8 mouse cellular contexts compared by ENCODE assay signal in genomic region chr6:145864171-145864570, GRCm38 (mm10). TPM values are rescaled to one million over a fixed set of nuclear protein-coding genes. Genes with fewer than 3 reads are reported as not detected.
A peak's percentile ranks its signal among the peaks of the same experiment; 100 is the strongest.
DNase-seq lines count a peak whose midpoint lies in the region; ATAC-seq lines count a peak whose summit lies in the region.

No protein-coding gene starts in this region.

- 2% methylated on average over 8 of the region's 8 CpGs for WGBS in neural tube, embryonic 11.5 days
- whole genome bisulfite sequencing in limb, embryonic 11.5 days: 3% methylated on average over 8 of the region's 8 CpGs
- 4% methylated on average over 8 of the region's 8 CpGs for WGBS in stomach, embryonic 14.5 days

- no peak overlapping the region; the same call in 1 of the 2 replicates for H3K9ac ChIP-seq in neural tube, embryonic 11.5 days (ENCODE audit: low read length)
- no peak overlapping the region for H3K9ac ChIP-seq in limb, embryonic 11.5 days (ENCODE audit: low read length)
- no peak overlapping the region for H3K9ac ChIP-seq in stomach, embryonic 14.5 days (replicated peaks; ENCODE audit: low read depth, low read length)

- H3K4me2 ChIP-seq in neural tube, embryonic 11.5 days (ENCODE audit: low read depth): peak overlapping the region; percentile 98
- peak overlapping the region; percentile 96; the same call in 1 of the 2 replicates for H3K4me2 ChIP-seq in limb, embryonic 11.5 days (ENCODE audit: low read depth, severe bottlenecking)
- peak overlapping the region; percentile 99 for H3K4me2 ChIP-seq in stomach, embryonic 14.5 days (replicated peaks; ENCODE audit: low read depth, low read length)

- peak overlapping the region; percentile 53 for H3K4me3 ChIP-seq in neural tube, embryonic 11.5 days (ENCODE audit: low read depth, low read length)
- H3K4me3 ChIP-seq in limb, embryonic 11.5 days (ENCODE audit: low read depth, low read length): no peak overlapping the region
- peak overlapping the region; percentile 61 for H3K4me3 ChIP-seq in stomach, embryonic 14.5 days (ENCODE audit: low read depth, low read length)

- no peaks in the 10 kb centered on the region for H3K36me3 ChIP-seq in neural tube, embryonic 11.5 days (ENCODE audit: control insufficient read depth, insufficient read depth, low read length)
- H3K36me3 ChIP-seq in limb, embryonic 11.5 days (ENCODE audit: control insufficient read depth, insufficient read depth, low read length): no peaks in the 10 kb centered on the region
- H3K36me3 ChIP-seq in stomach, embryonic 14.5 days (ENCODE audit: control insufficient read depth, insufficient read depth, low read length): no peaks in the 10 kb centered on the region

- H3K27me3 ChIP-seq in neural tube, embryonic 11.5 days (ENCODE audit: control insufficient read depth, insufficient read depth, low read length): peaks cover 55% of the 10 kb centered on the region
- H3K27me3 ChIP-seq in limb, embryonic 11.5 days (ENCODE audit: control insufficient read depth, insufficient read depth, low read length): peaks cover 36% of the 10 kb centered on the region
- peaks cover 21% of the 10 kb centered on the region for H3K27me3 ChIP-seq in stomach, embryonic 14.5 days (ENCODE audit: control insufficient read depth, insufficient read depth, low read length)

- DNase-seq in CD4-positive, CD25-positive, alpha-beta regulatory T cell, adult 2 months (ENCODE audit: low read depth, low spot score): peak; percentile 29
- DNase-seq in neural tube, embryonic 11.5 days (ENCODE audit: low spot score): no peak
- DNase-seq in neural tube, embryonic 10.5 days (ENCODE audit: extremely low spot score, low spot score): no peak
- DNase-seq in limb, embryonic 11.5 days (ENCODE audit: low spot score): no peak
- DNase-seq in thymus, postnatal 10 days (ENCODE audit: low spot score in 2 of 2): no peak
- DNase-seq in adrenal gland, adult 8-10 months: no peak

- no peak overlapping the region for H3K27ac ChIP-seq in neural tube, embryonic 11.5 days (ENCODE audit: low read depth, low read length)
- H3K27ac ChIP-seq in limb, embryonic 11.5 days (replicated peaks; ENCODE audit: low read depth, low read length): no peak overlapping the region
- H3K27ac ChIP-seq in stomach, embryonic 14.5 days (ENCODE audit: low read length): no peak overlapping the region

- no peaks in the 10 kb centered on the region for H3K9me3 ChIP-seq in neural tube, embryonic 11.5 days (ENCODE audit: control insufficient read depth, low read length)
- no peaks in the 10 kb centered on the region for H3K9me3 ChIP-seq in limb, embryonic 11.5 days (ENCODE audit: control insufficient read depth, low read length)
- no peaks in the 10 kb centered on the region for H3K9me3 ChIP-seq in stomach, embryonic 14.5 days (ENCODE audit: control insufficient read depth, low read depth, low read length)

- H3K4me1 ChIP-seq in neural tube, embryonic 11.5 days (ENCODE audit: control insufficient read depth, insufficient read depth, low read length): peaks cover 15% of the 10 kb centered on the region
- peaks cover 10% of the 10 kb centered on the region for H3K4me1 ChIP-seq in limb, embryonic 11.5 days (ENCODE audit: control insufficient read depth, insufficient read depth, low read length)
- peaks cover 3% of the 10 kb centered on the region; the same call in 1 of the 2 replicates for H3K4me1 ChIP-seq in stomach, embryonic 14.5 days (ENCODE audit: control insufficient read depth, insufficient read depth, low read length)

- no peak for ATAC-seq in CD4-positive, CD25-positive, alpha-beta regulatory T cell, adult 4 months
- no peak for ATAC-seq in neural tube, embryonic 11.5 days (ENCODE audit: insufficient read depth, low FRiP score, low TSS enrichment)
- no peak for ATAC-seq in limb, embryonic 11.5 days (ENCODE audit: insufficient number of reproducible peaks, low FRiP score, low TSS enrichment, low read depth)
- ATAC-seq in stomach, embryonic 14.5 days (ENCODE audit: insufficient number of reproducible peaks, insufficient read depth, low FRiP score, low read depth): no peak

RNA-seq across cellular contexts. Expression of gene Bhlhe41, which starts 1.2 kb away (rescaled TPM):
- polyA plus RNA-seq in CD4-positive, CD25-positive, alpha-beta regulatory T cell, adult 4 months (2017; shearing (Covaris generic)): under 1 TPM; 0.22 to 0.26 TPM
- 1.0 and 1.2 TPM in 2 replicates for polyA plus RNA-seq in neural tube, embryonic 11.5 days (2014; fragmentation: Nextera tagmentation; extraction: Ambion mirVana)
- 0.49 and 0.70 TPM in 2 replicates for polyA plus RNA-seq in limb, embryonic 11.5 days (2014; fragmentation: Nextera tagmentation; extraction: Ambion mirVana)
- 1.6 and 1.7 TPM in 2 replicates for polyA plus RNA-seq in stomach, embryonic 14.5 days (2014; fragmentation: Nextera tagmentation; extraction: Ambion mirVana)
- 10 to 100 TPM; 21.7 to 62.2 (median 33.0) TPM for total RNA-seq in adrenal gland, adult 8-10 months (2022)
